ENCODE assay signal across 7 mouse cellular contexts in the genomic region with DNA sequence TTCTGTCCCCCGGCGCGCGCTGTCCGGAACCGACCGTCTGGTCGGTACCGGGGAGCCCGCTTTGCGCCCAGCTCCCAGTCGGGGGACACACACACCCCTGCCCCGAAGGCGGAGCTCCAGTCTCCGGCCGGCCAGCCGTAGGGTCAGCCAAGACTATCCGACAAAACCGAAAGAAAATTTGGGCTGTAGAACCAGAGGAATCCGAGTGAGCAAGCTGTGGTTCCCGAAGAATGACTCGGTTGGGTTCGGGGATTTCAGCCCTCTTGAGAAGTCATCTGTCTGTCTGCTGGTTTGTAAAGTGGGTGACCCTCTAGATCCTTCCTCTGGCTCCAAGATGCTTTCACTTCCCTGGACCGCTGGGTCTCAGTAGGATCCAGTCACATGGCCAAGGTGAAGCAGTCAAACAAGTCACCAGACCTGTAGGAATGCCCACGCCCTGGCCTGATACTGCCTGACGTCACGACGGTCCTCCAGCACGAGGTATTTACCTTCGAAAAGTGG. TPM values are rescaled to one million over a fixed set of nuclear protein-coding genes. Genes with fewer than 3 reads are reported as not detected.
DNase-seq lines count a peak whose midpoint lies in the region; ATAC-seq lines count a peak whose summit lies in the region.

A gene (minus strand): TSS at position 384 of the 501 bp plus-strand sequence.

- no peak for ATAC-seq in embryonic facial prominence, embryonic 12.5 days (ENCODE audit: insufficient number of reproducible peaks, insufficient read depth, low FRiP score, low TSS enrichment)
- no peak for ATAC-seq in heart, embryonic 13.5 days (ENCODE audit: extremely low read depth, insufficient number of reproducible peaks, low FRiP score, low TSS enrichment)
- ATAC-seq in kidney, embryonic 16.5 days (ENCODE audit: low FRiP score, low TSS enrichment) = peak; percentile 28; the same call in 1 of the 2 replicates
- peak; percentile 79 for ATAC-seq in stomach, embryonic 15.5 days (ENCODE audit: insufficient read depth, low FRiP score, low read depth)

- 5% methylated on average over 30 of the region's 30 CpGs for WGBS in embryonic facial prominence, embryonic 12.5 days
- 2% methylated on average over 30 of the region's 30 CpGs for WGBS in heart, embryonic 13.5 days
- 4% methylated on average over 30 of the region's 30 CpGs for WGBS in kidney, embryonic 16.5 days
- 3% methylated on average over 30 of the region's 30 CpGs for WGBS in stomach, embryonic 15.5 days

- H3K4me2 ChIP-seq in embryonic facial prominence, embryonic 12.5 days (replicated peaks) = peak within 1 kb of the TSS; percentile 91
- peak within 1 kb of the TSS; percentile 88 for H3K4me2 ChIP-seq in heart, embryonic 13.5 days
- peak within 1 kb of the TSS; percentile 91 for H3K4me2 ChIP-seq in kidney, embryonic 16.5 days (replicated peaks; ENCODE audit: low read depth, low read length)
- H3K4me2 ChIP-seq in stomach, embryonic 15.5 days = peak within 1 kb of the TSS; percentile 99

- 0 out of 2 replicates have a peak, but pooled peaks cover 4% of the 10 kb centered on the region for H3K4me1 ChIP-seq in embryonic facial prominence, embryonic 12.5 days
- peaks cover 9% of the 10 kb centered on the region for H3K4me1 ChIP-seq in heart, embryonic 13.5 days
- peaks cover 11% of the 10 kb centered on the region; the same call in 1 of the 2 replicates for H3K4me1 ChIP-seq in kidney, embryonic 16.5 days (ENCODE audit: insufficient read depth, low read length)
- peaks cover 10% of the 10 kb centered on the region; the same call in 1 of the 2 replicates for H3K4me1 ChIP-seq in stomach, embryonic 15.5 days

- H3K4me3 ChIP-seq in embryonic facial prominence, embryonic 12.5 days = peak within 1 kb of the TSS; percentile 49
- H3K4me3 ChIP-seq in heart, embryonic 13.5 days = peak within 1 kb of the TSS; percentile 65
- H3K4me3 ChIP-seq in kidney, embryonic 16.5 days (ENCODE audit: low read length) = peak within 1 kb of the TSS; percentile 56
- H3K4me3 ChIP-seq in stomach, embryonic 15.5 days (replicated peaks) = peak within 1 kb of the TSS; percentile 62

- H3K9me3 ChIP-seq in embryonic facial prominence, embryonic 12.5 days = no peaks in the 10 kb centered on the region
- peaks cover 3% of the 10 kb centered on the region; the same call in 1 of the 2 replicates for H3K9me3 ChIP-seq in heart, embryonic 13.5 days
- H3K9me3 ChIP-seq in kidney, embryonic 16.5 days (ENCODE audit: low read length) = 0 out of 2 replicates have a peak, but pooled peaks cover 5% of the 10 kb centered on the region
- no peaks in the 10 kb centered on the region for H3K9me3 ChIP-seq in stomach, embryonic 15.5 days

- H3K27ac ChIP-seq in embryonic facial prominence, embryonic 12.5 days = no peak within 1 kb of the TSS
- H3K27ac ChIP-seq in heart, embryonic 13.5 days (replicated peaks) = 0 out of 2 replicates have a peak within 1 kb of the TSS, but pooled peaks have one; percentile 29
- H3K27ac ChIP-seq in kidney, embryonic 16.5 days (ENCODE audit: low read length) = no peak within 1 kb of the TSS
- H3K27ac ChIP-seq in stomach, embryonic 15.5 days = no peak within 1 kb of the TSS

- peak within 1 kb of the TSS; percentile 60 for H3K9ac ChIP-seq in embryonic facial prominence, embryonic 12.5 days
- peak within 1 kb of the TSS; percentile 84 for H3K9ac ChIP-seq in heart, embryonic 13.5 days
- peak within 1 kb of the TSS; percentile 62 for H3K9ac ChIP-seq in kidney, embryonic 16.5 days (replicated peaks; ENCODE audit: low read length)
- peak within 1 kb of the TSS; percentile 47; the same call in 1 of the 2 replicates for H3K9ac ChIP-seq in stomach, embryonic 15.5 days

- peak; percentile 54 for DNase-seq in adrenal gland, postnatal 10 days
- peak; percentile 91 for DNase-seq in lung, postnatal 36 days
- DNase-seq in spleen, postnatal 36 days (ENCODE audit: low spot score in 2 of 2) = no peak

- no peaks in the 10 kb centered on the region for H3K36me3 ChIP-seq in embryonic facial prominence, embryonic 12.5 days
- H3K36me3 ChIP-seq in heart, embryonic 13.5 days = peaks cover 9% of the 10 kb centered on the region
- H3K36me3 ChIP-seq in kidney, embryonic 16.5 days (ENCODE audit: insufficient read depth, low read length) = no peaks in the 10 kb centered on the region
- H3K36me3 ChIP-seq in stomach, embryonic 15.5 days = no peaks in the 10 kb centered on the region

- peaks cover 53% of the 10 kb centered on the region for H3K27me3 ChIP-seq in embryonic facial prominence, embryonic 12.5 days
- H3K27me3 ChIP-seq in heart, embryonic 13.5 days (replicated peaks) = peaks cover 52% of the 10 kb centered on the region
- peaks cover 16% of the 10 kb centered on the region; the same call in 1 of the 2 replicates for H3K27me3 ChIP-seq in kidney, embryonic 16.5 days (ENCODE audit: insufficient read depth, low read length)
- no peaks in the 10 kb centered on the region for H3K27me3 ChIP-seq in stomach, embryonic 15.5 days (replicated peaks)

RNA-seq across cellular contexts. Expression of the gene that starts here (rescaled TPM):
- total RNA-seq in adrenal gland, postnatal 10 days (2021) = 1 to 10 TPM; 4.2 to 5.8 TPM
- polyA plus RNA-seq in embryonic facial prominence, embryonic 12.5 days (2016; fragmentation: Nextera tagmentation; extraction: Ambion mirVana) = 1.4 and 2.2 TPM in 2 replicates
- 6.8 and 6.9 TPM in 2 replicates for polyA plus RNA-seq in heart, embryonic 13.5 days (2015; fragmentation: Nextera tagmentation; extraction: Ambion mirVana)
- polyA plus RNA-seq in kidney, embryonic 16.5 days (2015; fragmentation: Nextera tagmentation; extraction: Ambion mirVana) = 9.1 and 9.7 TPM in 2 replicates
- polyA plus RNA-seq in stomach, embryonic 15.5 days (2015; fragmentation: Nextera tagmentation; extraction: Ambion mirVana) = 7.3 and 8.8 TPM in 2 replicates

Comparison
In these comparisons a context has a peak if more than half of its experiments do, and no peak if none do; other contexts are left out.
1. DNase-seq: peak in adrenal gland, postnatal 10 days (single experiment) and lung, postnatal 36 days (single experiment); none in spleen, postnatal 36 days (0 of 2).
2. ATAC-seq: peak in kidney, embryonic 16.5 days (single experiment) and stomach, embryonic 15.5 days (single experiment); none in embryonic facial prominence, embryonic 12.5 days (single experiment) and heart, embryonic 13.5 days (single experiment).
3. Peak in every context shown above with its lines, with median percentiles within 50 percentile points of each other: H3K4me2 ChIP-seq, H3K4me3 ChIP-seq and H3K9ac ChIP-seq.